Mouse (Mus musculus): ENCODE results near the gene Gna15.

DNA sequence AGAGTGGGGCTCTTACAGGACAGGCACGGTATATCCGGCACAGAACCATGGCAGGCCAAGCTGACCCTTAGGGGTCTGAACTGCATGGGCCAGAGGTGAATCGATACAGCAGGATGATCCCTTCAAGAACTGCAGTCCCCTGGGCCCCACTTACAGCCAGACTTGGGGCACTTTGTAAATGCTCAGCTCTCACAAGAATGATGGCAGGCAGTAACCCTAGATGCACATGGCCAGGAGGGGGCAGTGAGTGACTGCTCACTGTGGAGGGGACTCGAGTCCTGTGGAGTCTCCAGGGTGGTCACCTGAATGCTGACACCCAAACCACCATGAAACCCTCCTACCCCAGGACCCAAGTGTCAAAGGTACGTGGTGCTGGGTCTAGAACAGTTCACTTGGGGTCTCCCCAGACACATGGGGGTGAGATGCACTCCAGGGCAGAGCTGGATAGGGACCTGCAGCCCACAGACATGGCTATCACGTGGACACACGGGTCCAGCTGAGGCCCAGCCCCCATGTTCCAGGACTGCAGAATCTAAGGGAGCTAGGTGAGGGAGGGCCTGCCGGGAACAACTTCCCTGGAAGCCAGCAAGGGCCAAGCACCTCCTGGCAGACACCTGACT, 30.3 kb downstream of the Gna15 start:
- no peak for TF ChIP-seq ZNF384 (IDR thresholded peaks at IDR 0.05; ENCODE audit: low read depth, low read length)
- no peak for TF ChIP-seq KAT2A (conservative IDR thresholded peaks at IDR 0.05; ENCODE audit: low read depth, low read length)
- TF ChIP-seq CTCF (IDR thresholded peaks at IDR 0.05 in 2 of 3, conservative IDR thresholded peaks at IDR 0.05 in 1 of 3; ENCODE audit: control insufficient read depth in 1 of 3, insufficient read depth in 1 of 3, low read depth in 2 of 3, low read length in 3 of 3, poor library complexity in 1 of 3, severe bottlenecking in 1 of 3), result peak; percentile 33 to 44 (median 37)
- TF ChIP-seq POLR2A (IDR thresholded peaks at IDR 0.05; ENCODE audit: control insufficient read depth in 1 of 2, insufficient read depth in 1 of 2, low read depth in 1 of 2, low read length in 2 of 2, poor library complexity in 1 of 2), result no peak
- TF ChIP-seq ZMIZ1 (IDR thresholded peaks at IDR 0.05; ENCODE audit: low read depth, low read length), result no peak
- no peak for TF ChIP-seq MXI1 (IDR thresholded peaks at IDR 0.05; ENCODE audit: low read depth, low read length)
- TF ChIP-seq JUND (IDR thresholded peaks at IDR 0.05; ENCODE audit: low read depth, low read length), result no peak
- TF ChIP-seq POLR2AphosphoS2 (IDR thresholded peaks at IDR 0.05; ENCODE audit: low read length), result no peak
- TF ChIP-seq EP300 (IDR thresholded peaks at IDR 0.05; ENCODE audit: low read depth in 1 of 2, low read length in 2 of 2), result no peak
- TF ChIP-seq GATA1 (IDR thresholded peaks at IDR 0.05; ENCODE audit: low read depth, low read length), result no peak
- TF ChIP-seq ZC3H11A (IDR thresholded peaks at IDR 0.05; ENCODE audit: low read depth, low read length), result no peak
- no peak for TF ChIP-seq CHD1 (IDR thresholded peaks at IDR 0.05; ENCODE audit: low read depth, low read length)

Measured in MEL (cell line).